Mouse (Mus musculus) natural killer cell, adult 2 months (primary cell): ENCODE measurements at regions not wholly inside any gene's neighbourhood (a gene's known extent, or its start where the extent isn't known, plus 50 kb on each side); places are given as distances from the start of the nearest gene placed in this dataset.

Experiments
- DNase-seq, 2 experiments: peaks; one replicate each; pipeline ENCODE4 v3.0.0; 2022; ENCODE audit warnings: low spot score in 2 of 2

- no peak for DNase-seq
These were observed 61.0 kb upstream of the Raph1 start for GRCm38 (mm10) chr1:60627786-60628453.

GRCm38 (mm10) chr1:60627367-60627766 lies 60.5 kb upstream of the Raph1 start:
- DNase-seq, result peak; percentile 5 to 7

GRCm38 (mm10) chr1:60625698-60626486 lies 59.0 kb upstream of the Raph1 start:
- no peak for DNase-seq

DNA sequence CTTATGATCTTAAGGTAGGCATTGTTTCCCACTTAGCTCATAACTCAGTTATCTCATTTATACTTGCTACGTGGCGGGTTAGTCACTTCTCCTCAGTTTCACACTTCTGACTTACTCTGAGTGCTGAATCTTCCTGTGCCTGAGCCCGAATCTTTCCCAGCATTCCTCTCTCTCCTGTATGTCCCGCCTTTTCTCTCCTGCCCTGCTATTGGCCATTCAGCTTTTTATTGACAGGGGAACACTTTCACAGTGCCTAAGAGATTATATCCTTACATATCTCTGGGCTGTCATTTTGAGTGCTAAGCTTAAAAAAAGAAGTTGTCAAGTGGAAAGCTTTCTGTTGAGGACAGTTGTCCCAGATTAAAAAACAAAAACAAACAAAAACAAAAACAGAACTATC lies 57.3 kb upstream of the Raph1 start:
- DNase-seq, result no peak

DNA sequence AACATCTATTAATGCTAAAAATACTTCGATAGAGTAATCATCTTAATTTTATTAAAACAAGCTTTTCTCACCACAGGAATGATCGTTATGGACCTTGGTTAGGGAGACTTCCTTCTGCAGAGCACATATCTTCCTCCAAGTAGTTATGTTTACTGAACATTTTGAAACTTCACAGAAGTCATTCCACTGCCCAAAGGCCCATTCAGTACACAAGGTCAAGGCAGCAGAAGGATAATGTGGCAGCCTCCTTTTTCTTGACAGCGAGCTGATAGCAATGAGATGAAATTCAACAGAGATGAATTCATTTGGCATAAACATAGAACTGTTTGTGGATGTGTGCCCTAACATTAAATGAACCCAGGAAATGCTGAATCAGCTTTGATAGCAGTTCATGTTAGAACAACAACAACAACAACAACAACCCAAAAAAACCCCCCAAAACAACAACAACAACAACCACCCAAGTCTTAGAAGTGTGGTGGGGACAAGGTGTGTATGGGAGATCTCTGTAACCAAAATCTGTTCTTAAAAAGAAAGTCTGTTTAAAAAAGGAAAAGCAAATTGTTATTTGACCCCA lies 56.6 kb upstream of the Raph1 start:
- DNase-seq, result no peak

DNA sequence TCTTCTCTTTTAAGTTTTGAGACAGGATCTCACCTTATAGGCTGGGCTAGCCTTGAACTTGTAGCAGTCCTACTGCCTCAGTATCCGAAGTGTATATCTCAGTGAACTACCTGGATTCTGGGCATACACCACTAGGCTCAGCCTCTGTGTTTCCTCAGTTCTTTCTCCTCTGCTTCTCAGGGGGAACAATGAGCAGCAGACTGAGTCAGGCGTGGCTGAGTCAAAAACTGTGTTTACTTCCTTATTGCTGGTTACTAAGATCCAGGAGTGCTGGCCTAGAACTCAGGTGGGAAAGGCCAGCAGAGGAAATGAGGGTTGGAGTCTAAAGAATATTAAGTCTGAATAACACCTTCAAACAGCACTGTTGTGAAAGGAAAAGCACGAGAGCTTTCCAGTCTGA lies 54.9 kb upstream of the Raph1 start:
- no peak for DNase-seq

- DNase-seq, result no peak
These were observed 54.3 kb upstream of the Raph1 start for GRCm38 (mm10) chr1:60621064-60621726.

GRCm38 (mm10) chr1:60618389-60618788 lies 51.5 kb upstream of the Raph1 start:
- no peak for DNase-seq

DNA sequence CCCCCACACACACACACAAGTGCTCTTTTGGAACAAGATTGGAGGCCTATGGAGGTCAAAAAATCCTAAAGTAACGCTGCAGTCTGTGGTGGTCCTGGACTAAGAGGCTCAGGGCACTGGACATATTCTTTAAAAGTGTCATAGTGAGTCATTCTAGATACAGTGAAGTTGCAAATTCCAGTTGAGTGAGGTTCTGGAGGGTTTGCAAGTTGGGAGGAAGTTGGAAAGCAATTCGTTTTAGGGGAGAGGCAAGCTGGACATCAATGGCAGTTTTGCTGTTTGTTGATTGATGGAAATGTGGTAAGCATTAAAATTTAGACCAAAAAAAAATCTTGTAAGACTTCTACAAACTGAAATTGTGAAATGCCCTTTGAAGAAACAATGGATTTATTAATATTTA lies 50.0 kb upstream of the Raph1 start:
- DNase-seq, result no peak
